ENCODE assay signal across 12 mouse cellular contexts in genomic region chr14:28781660-28782059, GRCm38 (mm10).
A peak's percentile ranks its signal among the peaks of the same experiment; 100 is the strongest.
DNase-seq lines count a peak whose midpoint lies in the region; ATAC-seq lines count a peak whose summit lies in the region.
"Had no signal": no experiment of that assay in that cellular context is flagged by ENCODE, and none has a peak within 500 bp of the region (broad histone marks: within the 10 kb centered on the region; RNA-seq: fewer than 3 reads in every experiment).

No protein-coding gene starts in this region.

- H3K9me3 ChIP-seq in hindbrain, embryonic 16.5 days (ENCODE audit: control insufficient read depth, low read length) = no peaks in the 10 kb centered on the region
- H3K9me3 ChIP-seq in hindbrain, embryonic 11.5 days (ENCODE audit: control insufficient read depth, low read length) = no peaks in the 10 kb centered on the region
- no peaks in the 10 kb centered on the region for H3K9me3 ChIP-seq in kidney, embryonic 14.5 days (ENCODE audit: control insufficient read depth, low read length)
- H3K9me3 ChIP-seq: hindbrain, embryonic 12.5 days had no signal

- DNase-seq in adrenal gland, postnatal 10 days = peak; percentile 33
- no peak for DNase-seq in adrenal gland, adult 18-20 months (ENCODE audit: low spot score in 2 of 2)
- no peak for DNase-seq in hindbrain, embryonic 11.5 days (ENCODE audit: low spot score)
- peak; percentile 22 for DNase-seq in cerebellum, adult 11-12 months
- DNase-seq in fibroblast of lung, adult 2 months (ENCODE audit: low read depth) = peak; percentile 37
- no peak for DNase-seq in thymus, postnatal 36 days
- DNase-seq: embryo, embryonic 11 days; right cerebral cortex, postnatal 25 days had no signal

- H3K9ac ChIP-seq in hindbrain, embryonic 16.5 days (ENCODE audit: low read depth, low read length) = no peak overlapping the region
- H3K9ac ChIP-seq in hindbrain, embryonic 11.5 days (ENCODE audit: low read depth, low read length) = no peak overlapping the region
- H3K9ac ChIP-seq in kidney, embryonic 14.5 days (ENCODE audit: low read depth, low read length) = no peak overlapping the region
- H3K9ac ChIP-seq: hindbrain, embryonic 12.5 days had no signal

- H3K27ac ChIP-seq in hindbrain, embryonic 16.5 days (ENCODE audit: low read depth, low read length) = no peak overlapping the region
- no peak overlapping the region for H3K27ac ChIP-seq in hindbrain, embryonic 11.5 days (ENCODE audit: low read depth, low read length)
- H3K27ac ChIP-seq in kidney, embryonic 14.5 days (ENCODE audit: low read depth, low read length) = no peak overlapping the region
- H3K27ac ChIP-seq: hindbrain, embryonic 12.5 days had no signal

- H3K36me3 ChIP-seq in hindbrain, embryonic 16.5 days (ENCODE audit: control insufficient read depth, insufficient read depth, low read length) = no peaks in the 10 kb centered on the region
- H3K36me3 ChIP-seq in hindbrain, embryonic 11.5 days (ENCODE audit: control insufficient read depth, insufficient read depth, low read length) = no peaks in the 10 kb centered on the region
- H3K36me3 ChIP-seq in kidney, embryonic 14.5 days (ENCODE audit: control insufficient read depth, insufficient read depth, low read length) = no peaks in the 10 kb centered on the region
- H3K36me3 ChIP-seq: hindbrain, embryonic 12.5 days had no signal

- 79% methylated on average over 7 of the region's 7 CpGs for WGBS in hindbrain, embryonic 16.5 days
- 95% methylated on average over 7 of the region's 7 CpGs for WGBS in hindbrain, embryonic 11.5 days
- WGBS in kidney, embryonic 14.5 days = 96% methylated on average over 7 of the region's 7 CpGs

- peak; percentile 73 for ATAC-seq in hindbrain, embryonic 16.5 days
- ATAC-seq in hindbrain, embryonic 11.5 days (ENCODE audit: low FRiP score) = no peak
- no peak for ATAC-seq in kidney, embryonic 14.5 days (ENCODE audit: low FRiP score, low TSS enrichment)

- no peak overlapping the region for H3K4me3 ChIP-seq in hindbrain, embryonic 16.5 days (ENCODE audit: low read length)
- H3K4me3 ChIP-seq in hindbrain, embryonic 11.5 days (ENCODE audit: low read depth, low read length) = no peak overlapping the region
- no peak overlapping the region for H3K4me3 ChIP-seq in kidney, embryonic 14.5 days (ENCODE audit: low read length)
- H3K4me3 ChIP-seq: hindbrain, embryonic 12.5 days had no signal

- H3K4me1 ChIP-seq in hindbrain, embryonic 16.5 days (ENCODE audit: control insufficient read depth, insufficient read depth, low read depth, low read length) = no peaks in the 10 kb centered on the region
- H3K4me1 ChIP-seq in hindbrain, embryonic 11.5 days (replicated peaks; ENCODE audit: control insufficient read depth, insufficient read depth, low read length) = no peaks in the 10 kb centered on the region
- H3K4me1 ChIP-seq in kidney, embryonic 14.5 days (ENCODE audit: control insufficient read depth, insufficient read depth, low read length) = no peaks in the 10 kb centered on the region
- H3K4me1 ChIP-seq: hindbrain, embryonic 12.5 days had no signal

- no peaks in the 10 kb centered on the region for H3K27me3 ChIP-seq in hindbrain, embryonic 16.5 days (replicated peaks; ENCODE audit: control insufficient read depth, insufficient read depth, low read length)
- H3K27me3 ChIP-seq in hindbrain, embryonic 11.5 days (ENCODE audit: control insufficient read depth, insufficient read depth, low read length) = no peaks in the 10 kb centered on the region
- no peaks in the 10 kb centered on the region for H3K27me3 ChIP-seq in kidney, embryonic 14.5 days (ENCODE audit: control insufficient read depth, insufficient read depth, low read length)
- H3K27me3 ChIP-seq: hindbrain, embryonic 12.5 days had no signal

- no peak overlapping the region for H3K4me2 ChIP-seq in hindbrain, embryonic 16.5 days (ENCODE audit: low read length)
- H3K4me2 ChIP-seq in hindbrain, embryonic 11.5 days (replicated peaks; ENCODE audit: low read depth, low read length) = no peak overlapping the region
- no peak overlapping the region for H3K4me2 ChIP-seq in kidney, embryonic 14.5 days (replicated peaks; ENCODE audit: low read depth, low read length)
- H3K4me2 ChIP-seq: heart, embryonic 11.5 days; hindbrain, embryonic 12.5 days had no signal

Comparison
In these comparisons a context has a peak if more than half of its experiments do, and no peak if none do; other contexts are left out.
1. DNase-seq: peak in adrenal gland, postnatal 10 days (single experiment), cerebellum, adult 11-12 months (single experiment) and fibroblast of lung, adult 2 months (single experiment); none in adrenal gland, adult 18-20 months (0 of 2), hindbrain, embryonic 11.5 days (single experiment) and thymus, postnatal 36 days (0 of 2).